14 mouse cellular contexts compared by ENCODE assay signal in genomic region chr7:70338265-70338640, GRCm38 (mm10). TPM values are rescaled to one million over a fixed set of nuclear protein-coding genes. Genes with fewer than 3 reads are reported as not detected.
DNase-seq lines count a peak whose midpoint lies in the region; ATAC-seq lines count a peak whose summit lies in the region.
"Had no signal": no experiment of that assay in that cellular context is flagged by ENCODE, and none has a peak within 500 bp of the region (broad histone marks: within the 10 kb centered on the region; RNA-seq: fewer than 3 reads in every experiment).

No protein-coding gene starts in this region.

- 21% methylated on average over 7 of the region's 7 CpGs for WGBS in kidney, embryonic 16.5 days
- WGBS in embryonic facial prominence, embryonic 13.5 days = 15% methylated on average over 7 of the region's 7 CpGs
- WGBS in forebrain, embryonic 13.5 days = 10% methylated on average over 7 of the region's 7 CpGs
- 10% methylated on average over 7 of the region's 7 CpGs for WGBS in liver, embryonic 16.5 days (ENCODE audit: insufficient replicate concordance)

- intact Hi-C loops in left cerebral cortex, postnatal 25 days (cut with DNase I) = loop anchor here (10.0 kb wide), 2 partner anchors 1763 to 1963 kb away; no protein-coding TSS in a partner anchor

- H3K27ac ChIP-seq in kidney, embryonic 16.5 days (ENCODE audit: low read length) = peak overlapping the region; percentile 83
- H3K27ac ChIP-seq in embryonic facial prominence, embryonic 13.5 days = no peak overlapping the region
- H3K27ac ChIP-seq in forebrain, embryonic 13.5 days = peak overlapping the region; percentile 85
- no peak overlapping the region for H3K27ac ChIP-seq in liver, embryonic 16.5 days (ENCODE audit: low read length)

- peak overlapping the region; percentile 68; the same call in 1 of the 2 replicates for H3K9ac ChIP-seq in kidney, embryonic 16.5 days (replicated peaks; ENCODE audit: low read length)
- H3K9ac ChIP-seq in embryonic facial prominence, embryonic 13.5 days = no peak overlapping the region
- peak overlapping the region; percentile 64; the same call in 1 of the 2 replicates for H3K9ac ChIP-seq in forebrain, embryonic 13.5 days
- no peak overlapping the region for H3K9ac ChIP-seq in liver, embryonic 16.5 days (ENCODE audit: low read depth, low read length)

- H3K9me3 ChIP-seq in kidney, embryonic 16.5 days (ENCODE audit: low read length) = no peaks in the 10 kb centered on the region
- H3K9me3 ChIP-seq in embryonic facial prominence, embryonic 13.5 days = no peaks in the 10 kb centered on the region
- no peaks in the 10 kb centered on the region for H3K9me3 ChIP-seq in forebrain, embryonic 13.5 days (replicated peaks)
- no peaks in the 10 kb centered on the region for H3K9me3 ChIP-seq in liver, embryonic 16.5 days (replicated peaks; ENCODE audit: control insufficient read depth, low read length)

- H3K27me3 ChIP-seq in kidney, embryonic 16.5 days (ENCODE audit: insufficient read depth, low read length) = peaks cover 3% of the 10 kb centered on the region; the same call in 1 of the 2 replicates
- H3K27me3 ChIP-seq in embryonic facial prominence, embryonic 13.5 days = peaks cover 96% of the 10 kb centered on the region
- peaks cover 95% of the 10 kb centered on the region for H3K27me3 ChIP-seq in forebrain, embryonic 13.5 days
- H3K27me3 ChIP-seq in liver, embryonic 16.5 days (ENCODE audit: control insufficient read depth, insufficient read depth, low read depth, low read length) = peaks cover 49% of the 10 kb centered on the region

- peak overlapping the region; percentile 62 for H3K4me2 ChIP-seq in kidney, embryonic 16.5 days (replicated peaks; ENCODE audit: low read depth, low read length)
- peak overlapping the region; percentile 48; the same call in 1 of the 2 replicates for H3K4me2 ChIP-seq in embryonic facial prominence, embryonic 13.5 days
- H3K4me2 ChIP-seq in forebrain, embryonic 13.5 days = peak overlapping the region; percentile 44
- H3K4me2 ChIP-seq in liver, embryonic 16.5 days (ENCODE audit: low read depth, low read length) = peak overlapping the region; percentile 48; the same call in 1 of the 2 replicates

- H3K36me3 ChIP-seq in kidney, embryonic 16.5 days (ENCODE audit: insufficient read depth, low read length) = peaks cover 6% of the 10 kb centered on the region; the same call in 1 of the 2 replicates
- H3K36me3 ChIP-seq in embryonic facial prominence, embryonic 13.5 days = no peaks in the 10 kb centered on the region
- no peaks in the 10 kb centered on the region for H3K36me3 ChIP-seq in forebrain, embryonic 13.5 days (ENCODE audit: poor library complexity, severe bottlenecking)
- H3K36me3 ChIP-seq in liver, embryonic 16.5 days (ENCODE audit: control insufficient read depth, insufficient read depth) = no peaks in the 10 kb centered on the region

- peaks cover 36% of the 10 kb centered on the region for H3K4me1 ChIP-seq in kidney, embryonic 16.5 days (ENCODE audit: insufficient read depth, low read length)
- H3K4me1 ChIP-seq in embryonic facial prominence, embryonic 13.5 days = peaks cover 12% of the 10 kb centered on the region; the same call in 1 of the 2 replicates
- H3K4me1 ChIP-seq in forebrain, embryonic 13.5 days = peaks cover 15% of the 10 kb centered on the region
- H3K4me1 ChIP-seq in liver, embryonic 16.5 days (ENCODE audit: control insufficient read depth, low read depth, low read length) = no peaks in the 10 kb centered on the region

- DNase-seq in kidney, postnatal 14 days = no peak
- no peak for DNase-seq in left cerebral cortex, postnatal 25 days (ENCODE audit: low spot score in 2 of 2)
- DNase-seq in retina, embryonic 14.5 days (ENCODE audit: low spot score) = no peak
- DNase-seq: cerebellum, postnatal 25 days; gastrocnemius, postnatal 36 days; thymus, postnatal 36 days had no signal

- ATAC-seq in kidney, embryonic 16.5 days (ENCODE audit: low FRiP score, low TSS enrichment) = no peak
- no peak for ATAC-seq in embryonic facial prominence, embryonic 13.5 days (ENCODE audit: insufficient number of reproducible peaks, insufficient read depth, low FRiP score, low TSS enrichment, low read depth)
- no peak for ATAC-seq in forebrain, embryonic 13.5 days
- no peak for ATAC-seq in liver, embryonic 16.5 days (ENCODE audit: low read depth)
- no peak for ATAC-seq in megakaryocyte, adult 5-6 weeks (ENCODE audit: poor library complexity, severe bottlenecking)
- ATAC-seq: inflammation-experienced regulatory T-cells, adult 6 months had no signal

- H3K4me3 ChIP-seq in kidney, embryonic 16.5 days (ENCODE audit: low read length) = peak overlapping the region; percentile 45
- no peak overlapping the region for H3K4me3 ChIP-seq in embryonic facial prominence, embryonic 13.5 days
- peak overlapping the region; percentile 31; the same call in 1 of the 2 replicates for H3K4me3 ChIP-seq in forebrain, embryonic 13.5 days
- no peak overlapping the region for H3K4me3 ChIP-seq in liver, embryonic 16.5 days (ENCODE audit: low read depth, low read length)
- H3K4me3 ChIP-seq: erythroblast, embryonic 14.5 days had no signal

RNA-seq across cellular contexts. Expression of gene Nr2f2, which starts 28.3 kb away (rescaled TPM):
- 165 and 186 TPM in 2 replicates for polyA plus RNA-seq in kidney, embryonic 16.5 days (2015; fragmentation: Nextera tagmentation; extraction: Ambion mirVana)
- polyA plus RNA-seq in embryonic facial prominence, embryonic 13.5 days (2015; fragmentation: Nextera tagmentation; extraction: Ambion mirVana) = 36.0 and 42.9 TPM in 2 replicates
- polyA plus RNA-seq in forebrain, embryonic 13.5 days (2015; fragmentation: Nextera tagmentation; extraction: Ambion mirVana) = 97.9 and 132 TPM in 2 replicates
- polyA plus RNA-seq in liver, embryonic 16.5 days (2015; fragmentation: Nextera tagmentation; extraction: Ambion mirVana) = 6.2 and 6.7 TPM in 2 replicates
- total RNA-seq in left cerebral cortex, postnatal 25 days (2021) = 10 to 100 TPM; 34.2 to 38.4 TPM
- not detected in 2 replicates for total RNA-seq in megakaryocyte, adult 5-6 weeks (2015)
- not detected in 2 replicates for total RNA-seq in megakaryocyte, adult 5-6 weeks (2017)
- total RNA-seq: neutrophil, adult 5-6 weeks had no signal
- polyA plus RNA-seq: erythroblast, embryonic 14.5 days had no signal

Comparison
In these comparisons a context has a peak if more than half of its experiments do, and no peak if none do; other contexts are left out.
1. H3K27ac ChIP-seq: peak in kidney, embryonic 16.5 days (single experiment) and forebrain, embryonic 13.5 days (single experiment); none in embryonic facial prominence, embryonic 13.5 days (single experiment) and liver, embryonic 16.5 days (single experiment).
2. H3K4me3 ChIP-seq: peak in kidney, embryonic 16.5 days (single experiment) and forebrain, embryonic 13.5 days (single experiment); none in embryonic facial prominence, embryonic 13.5 days (single experiment) and liver, embryonic 16.5 days (single experiment).
3. H3K9ac ChIP-seq: peak in kidney, embryonic 16.5 days (single experiment) and forebrain, embryonic 13.5 days (single experiment); none in embryonic facial prominence, embryonic 13.5 days (single experiment) and liver, embryonic 16.5 days (single experiment).
4. Peak in every context shown above with its lines, with median percentiles within 50 percentile points of each other: H3K4me2 ChIP-seq.